Mouse (Mus musculus): Measurements from ENCODE around the gene Ktn1. TPM values are rescaled to one million over a fixed set of nuclear protein-coding genes. Genes with fewer than 3 reads are reported as not detected.
A peak's percentile ranks its signal among the peaks of the same experiment; 100 is the strongest.

Ktn1 gene
- polyA plus RNA-seq, 1 experiment from 2014 or later: 75.4 TPM

GRCm38 (mm10) chr14:47634410-47634809, 13.8 kb upstream of the Ktn1 start:
- Histone ChIP-seq H3K27ac (ENCODE audit: low read depth) (no peak overlapping the region), H3K27me3 (replicated peaks; ENCODE audit: control insufficient read depth, insufficient read depth, low read length) (no peaks in the 10 kb centered on the region), H3K4me1 (replicated peaks; ENCODE audit: control insufficient read depth, insufficient read depth, low read length) (peaks cover 8% of the 10 kb centered on the region; the same call in 1 of the 2 replicates), H3K9ac (ENCODE audit: low read length) (no peak overlapping the region), H3K36me3 (ENCODE audit: control insufficient read depth, insufficient read depth, low read length) (no peaks in the 10 kb centered on the region), H3K9me3 (ENCODE audit: control insufficient read depth, low read length) (no peaks in the 10 kb centered on the region), H3K4me3 (ENCODE audit: low read depth, low read length) (no peak overlapping the region), H3K4me2 (ENCODE audit: low read length) (no peak overlapping the region)
- DNase-seq (ENCODE audit: low spot score): no peak
- no peak for ATAC-seq (replicated peaks; ENCODE audit: low FRiP score, low TSS enrichment, low read depth)
- WGBS: 37% methylated on average over 9 of the region's 9 CpGs

GRCm38 (mm10) chr14:47634846-47635245, 13.4 kb upstream of the Ktn1 start:
- Histone ChIP-seq H3K27ac (ENCODE audit: low read depth) (no peak overlapping the region), H3K4me1 (replicated peaks; ENCODE audit: control insufficient read depth, insufficient read depth, low read length) (peaks cover 8% of the 10 kb centered on the region; the same call in 1 of the 2 replicates), H3K9ac (ENCODE audit: low read length) (no peak overlapping the region), H3K4me3 (ENCODE audit: low read depth, low read length) (no peak overlapping the region), H3K4me2 (ENCODE audit: low read length) (no peak overlapping the region), H3K9me3 (ENCODE audit: control insufficient read depth, low read length) (no peaks in the 10 kb centered on the region), H3K27me3 (replicated peaks; ENCODE audit: control insufficient read depth, insufficient read depth, low read length) (no peaks in the 10 kb centered on the region), H3K36me3 (ENCODE audit: control insufficient read depth, insufficient read depth, low read length) (no peaks in the 10 kb centered on the region)
- DNase-seq (ENCODE audit: low spot score) (no peak), ATAC-seq (replicated peaks; ENCODE audit: low FRiP score, low TSS enrichment, low read depth) (no peak)
- 56% methylated on average over 7 of the region's 7 CpGs for WGBS

DNA sequence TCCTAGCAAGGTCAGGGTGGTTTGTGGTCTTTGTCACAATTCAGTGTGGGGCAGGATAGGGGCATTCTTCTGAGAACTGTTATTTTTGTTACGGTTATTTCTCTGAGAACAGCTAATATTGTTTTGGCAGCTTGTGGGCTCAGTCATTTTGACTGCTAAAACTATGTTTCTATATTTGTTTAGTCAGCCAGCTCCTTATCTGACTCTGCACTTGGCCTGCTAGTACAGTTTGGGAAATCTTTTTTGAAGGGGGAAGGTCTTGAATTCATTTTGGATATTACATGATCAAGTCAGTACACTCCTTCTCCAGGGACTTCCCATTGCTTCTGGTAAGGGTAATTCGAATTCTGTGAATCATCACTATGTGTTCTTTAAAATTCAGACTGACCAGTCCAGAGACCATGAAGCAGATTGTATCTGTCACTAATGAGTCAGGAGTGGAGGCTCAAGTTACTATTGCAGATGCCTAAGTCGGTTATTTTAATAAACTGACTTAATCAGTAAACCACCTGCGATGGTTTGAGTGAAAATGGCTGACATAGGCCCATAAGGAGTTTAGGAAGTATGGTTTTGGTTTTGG, 9.8 kb upstream of the Ktn1 start:
- Histone ChIP-seq H3K9me3 (ENCODE audit: control insufficient read depth, low read length) (no peaks in the 10 kb centered on the region), H3K4me2 (ENCODE audit: low read length) (no peak overlapping the region), H3K4me3 (ENCODE audit: low read depth, low read length) (no peak overlapping the region), H3K9ac (ENCODE audit: low read length) (no peak overlapping the region), H3K27ac (ENCODE audit: low read depth) (no peak overlapping the region), H3K36me3 (ENCODE audit: control insufficient read depth, insufficient read depth, low read length) (no peaks in the 10 kb centered on the region), H3K4me1 (replicated peaks; ENCODE audit: control insufficient read depth, insufficient read depth, low read length) (peaks cover 8% of the 10 kb centered on the region; the same call in 1 of the 2 replicates), H3K27me3 (replicated peaks; ENCODE audit: control insufficient read depth, insufficient read depth, low read length) (no peaks in the 10 kb centered on the region)
- 72% methylated on average over 4 of the region's 4 CpGs for WGBS
- ATAC-seq (replicated peaks; ENCODE audit: low FRiP score, low TSS enrichment, low read depth): no peak
- no peak for DNase-seq (ENCODE audit: low spot score)

DNA sequence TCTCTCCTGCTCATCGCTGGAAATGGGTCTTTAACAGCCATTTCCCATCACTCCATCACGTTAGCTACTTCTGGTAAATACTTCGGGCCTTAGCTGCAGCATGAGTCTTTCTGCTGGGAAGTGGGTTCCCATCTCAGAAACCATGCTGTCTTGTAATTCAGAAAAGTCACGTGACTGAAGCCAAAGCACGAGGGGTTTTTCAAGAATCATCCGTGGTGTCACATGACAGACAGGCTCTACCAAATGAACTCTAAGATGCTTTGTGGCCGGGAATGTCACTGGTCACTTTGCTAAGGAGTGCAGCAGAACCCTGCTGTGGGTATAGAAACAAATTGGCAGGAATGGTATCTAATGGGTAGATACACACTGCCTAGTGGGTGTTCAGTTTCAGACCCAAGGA, 2.6 kb upstream of the Ktn1 start:
- Histone ChIP-seq H3K27ac (ENCODE audit: low read depth) (no peak overlapping the region), H3K27me3 (replicated peaks; ENCODE audit: control insufficient read depth, insufficient read depth, low read length) (no peaks in the 10 kb centered on the region), H3K9me3 (ENCODE audit: control insufficient read depth, low read length) (no peaks in the 10 kb centered on the region), H3K4me3 (ENCODE audit: low read depth, low read length) (no peak overlapping the region), H3K36me3 (ENCODE audit: control insufficient read depth, insufficient read depth, low read length) (no peaks in the 10 kb centered on the region), H3K9ac (ENCODE audit: low read length) (no peak overlapping the region), H3K4me1 (replicated peaks; ENCODE audit: control insufficient read depth, insufficient read depth, low read length) (peaks cover 5% of the 10 kb centered on the region; the same call in 1 of the 2 replicates), H3K4me2 (ENCODE audit: low read length) (no peak overlapping the region)
- ATAC-seq (replicated peaks; ENCODE audit: low FRiP score, low TSS enrichment, low read depth): no peak
- DNase-seq (ENCODE audit: low spot score): no peak
- 66% methylated on average over 7 of the region's 7 CpGs for WGBS

GRCm38 (mm10) chr14:47646246-47646645, 2.0 kb upstream of the Ktn1 start:
- ATAC-seq (replicated peaks; ENCODE audit: low FRiP score, low TSS enrichment, low read depth): no peak
- no peak overlapping the region for H3K9ac ChIP-seq (ENCODE audit: low read length)
- 58% methylated on average over 5 of the region's 5 CpGs for WGBS
- H3K4me2 ChIP-seq (ENCODE audit: low read length): no peak overlapping the region
- H3K27ac ChIP-seq (ENCODE audit: low read depth): no peak overlapping the region
- no peaks in the 10 kb centered on the region for H3K27me3 ChIP-seq (replicated peaks; ENCODE audit: control insufficient read depth, insufficient read depth, low read length)
- no peaks in the 10 kb centered on the region for H3K36me3 ChIP-seq (ENCODE audit: control insufficient read depth, insufficient read depth, low read length)
- H3K9me3 ChIP-seq (ENCODE audit: control insufficient read depth, low read length): no peaks in the 10 kb centered on the region
- H3K4me3 ChIP-seq (ENCODE audit: low read depth, low read length): no peak overlapping the region
- H3K4me1 ChIP-seq (replicated peaks; ENCODE audit: control insufficient read depth, insufficient read depth, low read length): peaks cover 10% of the 10 kb centered on the region; the same call in 1 of the 2 replicates
- no peak for DNase-seq (ENCODE audit: low spot score)

GRCm38 (mm10) chr14:47646696-47647516, 1.3 kb upstream of the Ktn1 start:
- peaks cover 10% of the 10 kb centered on the region; the same call in 1 of the 2 replicates for H3K4me1 ChIP-seq (replicated peaks; ENCODE audit: control insufficient read depth, insufficient read depth, low read length)
- H3K27me3 ChIP-seq (replicated peaks; ENCODE audit: control insufficient read depth, insufficient read depth, low read length): no peaks in the 10 kb centered on the region
- H3K36me3 ChIP-seq (ENCODE audit: control insufficient read depth, insufficient read depth, low read length): no peaks in the 10 kb centered on the region
- WGBS: 75% methylated on average over 9 of the region's 9 CpGs
- no peak overlapping the region for H3K4me3 ChIP-seq (ENCODE audit: low read depth, low read length)
- H3K9ac ChIP-seq (ENCODE audit: low read length): no peak overlapping the region
- H3K27ac ChIP-seq (ENCODE audit: low read depth): no peak overlapping the region
- ATAC-seq (replicated peaks; ENCODE audit: low FRiP score, low TSS enrichment, low read depth) (no peak), DNase-seq (ENCODE audit: low spot score) (no peak)
- no peaks in the 10 kb centered on the region for H3K9me3 ChIP-seq (ENCODE audit: control insufficient read depth, low read length)
- H3K4me2 ChIP-seq (ENCODE audit: low read length): no peak overlapping the region

GRCm38 (mm10) chr14:47648706-47649630, 720 bp downstream of the Ktn1 start:
- peak; percentile 97 for ATAC-seq (replicated peaks; ENCODE audit: low FRiP score, low TSS enrichment, low read depth)
- under 1% methylated on average over 57 of the region's 82 CpGs for WGBS
- no peaks in the 10 kb centered on the region for H3K36me3 ChIP-seq (ENCODE audit: control insufficient read depth, insufficient read depth, low read length)
- peak; percentile 90 for DNase-seq (ENCODE audit: low spot score)
- H3K9ac ChIP-seq (ENCODE audit: low read length): peak overlapping the region; percentile 97
- peak overlapping the region; percentile 57 for H3K4me2 ChIP-seq (ENCODE audit: low read length)
- peaks cover 10% of the 10 kb centered on the region; the same call in 1 of the 2 replicates for H3K4me1 ChIP-seq (replicated peaks; ENCODE audit: control insufficient read depth, insufficient read depth, low read length)
- peak overlapping the region; percentile 97 for H3K27ac ChIP-seq (ENCODE audit: low read depth)
- H3K9me3 ChIP-seq (ENCODE audit: control insufficient read depth, low read length): no peaks in the 10 kb centered on the region
- H3K4me3 ChIP-seq (ENCODE audit: low read depth, low read length): peak overlapping the region; percentile 91
- no peaks in the 10 kb centered on the region for H3K27me3 ChIP-seq (replicated peaks; ENCODE audit: control insufficient read depth, insufficient read depth, low read length)

- Histone ChIP-seq H3K9ac (ENCODE audit: low read length) (peak overlapping the region; percentile 97), H3K9me3 (ENCODE audit: control insufficient read depth, low read length) (no peaks in the 10 kb centered on the region), H3K4me2 (ENCODE audit: low read length) (peak overlapping the region; percentile 57), H3K27me3 (replicated peaks; ENCODE audit: control insufficient read depth, insufficient read depth, low read length) (no peaks in the 10 kb centered on the region), H3K4me3 (ENCODE audit: low read depth, low read length) (peak overlapping the region; percentile 91), H3K4me1 (replicated peaks; ENCODE audit: control insufficient read depth, insufficient read depth, low read length) (peaks cover 10% of the 10 kb centered on the region; the same call in 1 of the 2 replicates), H3K36me3 (ENCODE audit: control insufficient read depth, insufficient read depth, low read length) (0 out of 2 replicates have a peak, but pooled peaks cover 2% of the 10 kb centered on the region), H3K27ac (ENCODE audit: low read depth) (peak overlapping the region; percentile 97)
- DNase-seq (ENCODE audit: low spot score) (no peak), ATAC-seq (replicated peaks; ENCODE audit: low FRiP score, low TSS enrichment, low read depth) (peak; percentile 88)
- 0% methylated on average over 46 of the region's 46 CpGs for WGBS
These were observed 1.5 kb downstream of the Ktn1 start for GRCm38 (mm10) chr14:47649631-47650337.

Measured in intestine, embryonic 14.5 days (tissue).